Mouse (Mus musculus) heart, embryonic 14.5 days (tissue): Measurements from ENCODE around the gene Pou1f1. TPM values are rescaled to one million over a fixed set of nuclear protein-coding genes. Genes with fewer than 3 reads are reported as not detected.

Source experiments
- ATAC-seq: fragments of 200-750 bp; cut with Nextera tagmentation; 2 replicates; pipeline ENCODE4 v1.8.0; 2017; ENCODE audit warnings: low read depth, moderate TSS enrichment; ENCODE audit not compliant: insufficient number of reproducible peaks, insufficient read depth, low FRiP score
- H3K27ac ChIP-seq, 2 experiments: fragments of 200-500 bp in 1 of 2; fragments of 300-500 bp in 1 of 2; sonication (generic) in 1 of 2; replicated peaks in 1 of 2; 2 replicates each; pipeline ENCODE4 v1.5.1; 2012 to 2014; ENCODE audit warnings: low read depth in 2 of 2, low read length in 2 of 2, control low read depth in 1 of 2, mild to moderate bottlenecking in 1 of 2, mixed read lengths in 1 of 2; ENCODE audit not compliant: control insufficient read depth in 1 of 2, insufficient read depth in 1 of 2
- H3K27me3 ChIP-seq: fragments of 300-500 bp; sonication (generic); 2 replicates; pipeline ENCODE4 v1.6.1; 2014; ENCODE audit warnings: mild to moderate bottlenecking, low read length, control low read depth; ENCODE audit not compliant: control insufficient read depth, insufficient read depth
- H3K36me3 ChIP-seq: fragments of 300-500 bp; sonication (generic); 2 replicates; pipeline ENCODE4 v1.6.1; 2014; ENCODE audit warnings: mild to moderate bottlenecking, control low read depth, low read length, mixed read lengths; ENCODE audit not compliant: control insufficient read depth, insufficient read depth
- H3K4me1 ChIP-seq, 2 experiments: fragments of 200-500 bp in 1 of 2; fragments of 300-500 bp in 1 of 2; sonication (generic) in 1 of 2; 2 replicates each; pipeline ENCODE4 v1.6.1; 2012 to 2014; ENCODE audit warnings: low read length in 2 of 2, control low read depth in 1 of 2, mixed read lengths in 1 of 2; ENCODE audit not compliant: control insufficient read depth in 2 of 2, insufficient read depth in 2 of 2
- H3K4me2 ChIP-seq: fragments of 300-500 bp; sonication (generic); 2 replicates; pipeline ENCODE4 v1.6.1; 2014; ENCODE audit warnings: mild to moderate bottlenecking, low read length
- H3K4me3 ChIP-seq, 2 experiments: fragments of 200-500 bp in 1 of 2; fragments of 300-500 bp in 1 of 2; sonication (generic) in 1 of 2; 2 replicates each; pipeline ENCODE4 v1.5.1; 2012 to 2014; ENCODE audit warnings: low read length in 2 of 2, mild to moderate bottlenecking in 2 of 2, control low read depth in 1 of 2, low read depth in 1 of 2, moderate library complexity in 1 of 2; ENCODE audit not compliant: control insufficient read depth in 1 of 2, insufficient read depth in 1 of 2
- H3K9ac ChIP-seq: fragments of 300-500 bp; sonication (generic); 2 replicates; pipeline ENCODE4 v1.6.1; 2014; ENCODE audit warnings: mild to moderate bottlenecking, low read length
- H3K9me3 ChIP-seq: fragments of 300-500 bp; sonication (generic); 2 replicates; pipeline ENCODE4 v1.6.1; 2016; ENCODE audit warnings: low read length, control low read depth; ENCODE audit not compliant: control insufficient read depth
- WGBS: fragments of 180-500 bp; shearing (Covaris S2); extraction: QIAGEN DNeasy Blood & Tissue Kit; methylation state at CpG from one replicate; pipeline ENCODE4 v1.1.7; 2014; 5-methylcytosine and 5-hydroxymethylcytosine counted together
- polyA plus RNA-seq: library from polyadenylated mRNA; unstranded; fragments of >200 nt; fragmentation: Nextera tagmentation; extraction: Ambion mirVana; gene quantifications from 2 replicates; pipeline ENCODE4 v1.2.1, GENCODE M21; 2014

The Pou1f1 gene
- polyA plus RNA-seq, result not detected in 2 replicates

- Histone ChIP-seq H3K9ac (no peak within 1 kb of the TSS), H3K27ac (no peak within 1 kb of the TSS), H3K27me3 (no peaks in the 10 kb centered on the region), H3K4me1 (no peaks in the 10 kb centered on the region), H3K4me3 (no peak within 1 kb of the TSS), H3K36me3 (no peaks in the 10 kb centered on the region), H3K9me3 (no peaks in the 10 kb centered on the region), H3K4me2 (no peak within 1 kb of the TSS)
- ATAC-seq, result no peak
- WGBS, result 76% methylated on average over 6 of the region's 6 CpGs
Observed at GRCm38 (mm10) chr16:65520211-65520610, at the start of gene Pou1f1. Gene Pou1f1 (plus strand): TSS chr16:65520511.

DNA sequence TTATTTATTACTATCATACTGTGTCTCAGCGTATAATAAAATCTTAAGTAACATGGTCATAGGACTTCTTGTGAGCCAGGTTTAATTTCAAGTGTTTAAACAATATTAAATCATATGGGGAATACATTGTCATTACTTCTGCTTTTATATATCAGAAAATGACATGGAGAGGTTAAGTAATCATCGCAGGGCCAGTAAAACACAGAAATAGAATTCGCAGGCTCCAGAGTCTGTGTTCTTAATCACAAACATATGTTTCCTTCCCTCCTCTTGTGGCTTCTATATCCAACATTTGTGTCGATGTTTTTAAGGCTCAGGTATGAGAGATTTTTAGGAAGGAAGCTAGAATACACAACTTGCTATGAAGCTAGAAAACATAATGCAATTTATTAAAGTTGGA lies 49.7 kb upstream of the Pou1f1 start:
- Histone ChIP-seq H3K4me3 (no peak overlapping the region), H3K27ac (no peak overlapping the region), H3K9me3 (no peaks in the 10 kb centered on the region), H3K4me1 (no peaks in the 10 kb centered on the region), H3K4me2 (no peak overlapping the region), H3K27me3 (no peaks in the 10 kb centered on the region), H3K9ac (no peak overlapping the region), H3K36me3 (no peaks in the 10 kb centered on the region)
- WGBS, result 74% methylated on average over 4 of the region's 4 CpGs
- no peak for ATAC-seq

DNA sequence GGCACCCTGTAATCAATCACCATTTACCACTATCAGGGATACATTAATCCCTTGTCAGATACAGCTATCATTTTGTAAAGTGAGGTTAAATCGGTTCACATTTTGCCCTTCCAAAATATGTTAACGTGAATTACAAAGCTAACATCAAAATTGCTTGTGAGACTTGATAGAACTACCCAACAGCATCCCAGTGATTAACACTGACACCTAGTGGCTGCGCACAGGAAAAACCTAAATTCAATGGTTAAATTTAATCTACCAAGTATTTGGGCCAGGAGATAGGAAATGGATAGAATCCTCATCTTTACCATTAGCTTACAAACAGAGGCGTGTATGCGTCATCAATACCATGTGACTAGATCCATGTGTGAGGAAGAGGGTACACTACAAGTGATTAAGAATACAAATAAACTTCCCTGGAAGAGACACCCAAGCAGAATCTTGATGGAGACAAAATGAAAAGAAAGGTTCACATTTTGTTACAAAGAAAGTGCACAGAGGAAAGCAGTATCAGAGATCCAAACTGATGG lies 47.8 kb upstream of the Pou1f1 start:
- Histone ChIP-seq H3K4me1 (no peaks in the 10 kb centered on the region), H3K9ac (no peak overlapping the region), H3K9me3 (no peaks in the 10 kb centered on the region), H3K4me3 (no peak overlapping the region), H3K36me3 (no peaks in the 10 kb centered on the region), H3K4me2 (no peak overlapping the region), H3K27ac (no peak overlapping the region), H3K27me3 (no peaks in the 10 kb centered on the region)
- 18% methylated on average over 5 of the region's 5 CpGs for WGBS
- no peak for ATAC-seq

DNA sequence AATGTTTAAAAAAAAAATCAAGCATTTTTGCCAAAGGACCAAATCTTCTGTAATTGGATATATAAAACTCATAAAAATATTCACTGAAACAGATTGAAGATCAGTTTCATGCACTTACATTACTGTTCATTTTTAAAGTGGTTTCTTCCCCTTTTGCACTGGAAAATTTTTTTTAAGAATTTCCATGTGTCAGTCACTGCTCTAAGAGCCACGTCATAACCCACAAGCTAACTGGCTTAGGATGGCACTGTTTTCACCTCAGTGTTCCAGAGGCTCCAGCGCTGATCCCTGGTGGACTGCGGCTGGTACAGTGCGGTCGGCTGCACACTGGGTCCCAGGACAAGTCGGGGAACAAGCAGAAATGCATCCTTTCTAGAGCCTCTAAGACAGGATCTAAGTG lies 34.6 kb upstream of the Pou1f1 start:
- WGBS, result 79% methylated on average over 6 of the region's 6 CpGs
- ATAC-seq, result no peak

GRCm38 (mm10) chr16:65496030-65496429 lies 24.3 kb upstream of the Pou1f1 start:
- Histone ChIP-seq H3K4me3 (no peak overlapping the region), H3K27ac (no peak overlapping the region), H3K9ac (no peak overlapping the region), H3K36me3 (no peaks in the 10 kb centered on the region), H3K4me2 (no peak overlapping the region), H3K9me3 (no peaks in the 10 kb centered on the region), H3K4me1 (no peaks in the 10 kb centered on the region), H3K27me3 (no peaks in the 10 kb centered on the region)
- WGBS, result 53% methylated on average over 5 of the region's 5 CpGs
- ATAC-seq, result no peak

More for the DNA sequence above, 34.6 kb upstream of the Pou1f1 start:
- H3K9me3 ChIP-seq, result no peaks in the 10 kb centered on the region
- no peaks in the 10 kb centered on the region for H3K4me1 ChIP-seq
- no peak overlapping the region for H3K4me3 ChIP-seq
- H3K27ac ChIP-seq, result no peak overlapping the region
- H3K9ac ChIP-seq, result no peak overlapping the region
- no peaks in the 10 kb centered on the region for H3K27me3 ChIP-seq
- no peaks in the 10 kb centered on the region for H3K36me3 ChIP-seq
- H3K4me2 ChIP-seq, result no peak overlapping the region

DNA sequence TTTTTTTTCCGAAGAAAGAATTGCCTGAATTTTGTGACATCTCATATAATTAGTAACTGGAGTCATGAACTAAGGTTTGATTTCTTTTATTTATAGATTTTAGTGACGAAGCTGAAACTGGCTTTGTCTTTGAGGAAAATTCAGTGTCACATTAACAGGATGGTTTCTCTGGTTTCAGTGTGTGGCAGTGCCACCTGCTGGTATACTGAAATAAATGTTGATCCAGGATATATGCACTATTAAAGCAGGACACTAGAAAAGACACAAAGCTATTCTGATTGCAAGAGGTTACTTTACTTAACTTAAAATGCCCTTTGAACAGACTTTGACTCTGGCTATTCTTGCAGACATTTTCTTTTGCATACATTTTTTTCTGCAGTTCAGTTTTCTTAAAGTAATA lies 23.3 kb upstream of the Pou1f1 start:
- H3K4me2 ChIP-seq, result no peak overlapping the region
- WGBS, result 40% methylated on average over 2 of the region's 2 CpGs
- H3K4me3 ChIP-seq, result no peak overlapping the region
- no peak overlapping the region for H3K27ac ChIP-seq
- H3K36me3 ChIP-seq, result no peaks in the 10 kb centered on the region
- no peaks in the 10 kb centered on the region for H3K4me1 ChIP-seq
- H3K9me3 ChIP-seq, result no peaks in the 10 kb centered on the region
- no peaks in the 10 kb centered on the region for H3K27me3 ChIP-seq
- no peak for ATAC-seq
- no peak overlapping the region for H3K9ac ChIP-seq

- ATAC-seq, result no peak
- Histone ChIP-seq H3K9me3 (no peaks in the 10 kb centered on the region), H3K4me2 (no peak overlapping the region), H3K36me3 (no peaks in the 10 kb centered on the region), H3K27ac (no peak overlapping the region), H3K27me3 (no peaks in the 10 kb centered on the region), H3K4me1 (no peaks in the 10 kb centered on the region), H3K4me3 (no peak overlapping the region), H3K9ac (no peak overlapping the region)
- 73% methylated on average over 7 of the region's 7 CpGs for WGBS
Observed at GRCm38 (mm10) chr16:65514223-65514622, 6.1 kb upstream of the Pou1f1 start.

DNA sequence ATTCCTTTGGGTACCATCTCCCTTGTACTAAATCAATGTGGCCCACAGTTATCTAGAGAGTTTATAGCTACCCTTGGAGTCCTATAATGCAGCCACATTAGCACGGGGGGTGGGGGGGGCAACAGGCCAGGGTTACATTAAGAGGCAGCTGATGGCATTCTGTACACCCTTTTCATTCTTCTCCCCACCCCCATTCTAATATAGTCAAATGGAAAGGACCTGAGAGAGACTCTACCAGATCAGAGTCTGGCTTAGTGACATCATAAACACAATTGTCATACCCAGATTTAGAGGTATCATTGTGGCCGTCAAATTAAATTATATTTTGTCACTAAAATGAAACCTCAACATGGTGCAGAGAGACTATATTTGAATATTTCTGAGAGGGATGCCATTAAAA lies 5.7 kb downstream of the Pou1f1 start:
- Histone ChIP-seq H3K4me3 (no peak overlapping the region), H3K27ac (no peak overlapping the region), H3K4me2 (no peak overlapping the region), H3K4me1 (no peaks in the 10 kb centered on the region), H3K27me3 (no peaks in the 10 kb centered on the region), H3K9ac (no peak overlapping the region), H3K36me3 (no peaks in the 10 kb centered on the region), H3K9me3 (no peaks in the 10 kb centered on the region)
- no peak for ATAC-seq
- 75% methylated on average over 2 of the region's 2 CpGs for WGBS
